Mouse (Mus musculus): Measurements from ENCODE around the gene Gm36210. TPM values are rescaled to one million over a fixed set of nuclear protein-coding genes. Genes with fewer than 3 reads are reported as not detected.
"Not testable (repeated sequence)": the region's sequence is repeated elsewhere in the genome, so short reads cannot be mapped to it uniquely, and the experiment has no call there.

The Gm36210 gene
- polyA plus RNA-seq, 1 experiment from 2014 or later, result 0.29 TPM

- Histone ChIP-seq H3K9me3 (ENCODE audit: control insufficient read depth, low read length) (no peaks in the 10 kb centered on the region), H3K27ac (ENCODE audit: low read depth, low read length) (no peak overlapping the region), H3K9ac (ENCODE audit: low read length) (no peak overlapping the region), H3K36me3 (ENCODE audit: control insufficient read depth, insufficient read depth, low read length) (no peaks in the 10 kb centered on the region), H3K4me2 (ENCODE audit: low read depth) (no peak overlapping the region), H3K4me1 (ENCODE audit: control insufficient read depth, insufficient read depth, low read length) (no peaks in the 10 kb centered on the region), H3K27me3 (ENCODE audit: control insufficient read depth, insufficient read depth, low read length) (no peaks in the 10 kb centered on the region), H3K4me3 (ENCODE audit: low read depth, low read length) (no peak overlapping the region)
- DNase-seq (ENCODE audit: low spot score), result no peak
- no peak for ATAC-seq (ENCODE audit: insufficient read depth, low FRiP score, low TSS enrichment)
- 89% methylated on average over 4 of the region's 4 CpGs for WGBS
These were observed 19.6 kb downstream of the Gm36210 start for GRCm38 (mm10) chr7:4886680-4887079.

- not testable (repeated sequence) for H3K4me2 ChIP-seq (ENCODE audit: low read depth); H3K9me3 ChIP-seq (ENCODE audit: control insufficient read depth, low read length); H3K36me3 ChIP-seq (ENCODE audit: control insufficient read depth, insufficient read depth, low read length); H3K27me3 ChIP-seq (ENCODE audit: control insufficient read depth, insufficient read depth, low read length); H3K4me3 ChIP-seq (ENCODE audit: low read depth, low read length); H3K27ac ChIP-seq (ENCODE audit: low read depth, low read length); H3K9ac ChIP-seq (ENCODE audit: low read length); ATAC-seq (ENCODE audit: insufficient read depth, low FRiP score, low TSS enrichment); H3K4me1 ChIP-seq (ENCODE audit: control insufficient read depth, insufficient read depth, low read length); DNase-seq (ENCODE audit: low spot score)
- 96% methylated on average over 1 of the region's 1 CpGs for WGBS
These were observed 27.3 kb downstream of the Gm36210 start for GRCm38 (mm10) chr7:4879036-4879435.

- no peaks in the 10 kb centered on the region for H3K36me3 ChIP-seq (ENCODE audit: control insufficient read depth, insufficient read depth, low read length)
- peaks cover 5% of the 10 kb centered on the region; the same call in 1 of the 2 replicates for H3K4me1 ChIP-seq (ENCODE audit: control insufficient read depth, insufficient read depth, low read length)
- DNase-seq (ENCODE audit: low spot score) (no peak), ATAC-seq (ENCODE audit: insufficient read depth, low FRiP score, low TSS enrichment) (no peak)
- no peak overlapping the region for H3K9ac ChIP-seq (ENCODE audit: low read length)
- H3K27me3 ChIP-seq (ENCODE audit: control insufficient read depth, insufficient read depth, low read length), result no peaks in the 10 kb centered on the region
- H3K9me3 ChIP-seq (ENCODE audit: control insufficient read depth, low read length), result no peaks in the 10 kb centered on the region
- H3K4me3 ChIP-seq (ENCODE audit: low read depth, low read length), result no peak overlapping the region
- no peak overlapping the region for H3K4me2 ChIP-seq (ENCODE audit: low read depth)
- H3K27ac ChIP-seq (ENCODE audit: low read depth, low read length), result no peak overlapping the region
These were observed 28.1 kb downstream of the Gm36210 start for GRCm38 (mm10) chr7:4878186-4878585.

- Histone ChIP-seq H3K9me3 (ENCODE audit: control insufficient read depth, low read length) (no peaks in the 10 kb centered on the region), H3K4me2 (ENCODE audit: low read depth) (peak overlapping the region; percentile 86), H3K4me3 (ENCODE audit: low read depth, low read length) (peak overlapping the region; percentile 44), H3K27ac (ENCODE audit: low read depth, low read length) (no peak overlapping the region), H3K4me1 (ENCODE audit: control insufficient read depth, insufficient read depth, low read length) (peaks cover 5% of the 10 kb centered on the region; the same call in 1 of the 2 replicates), H3K36me3 (ENCODE audit: control insufficient read depth, insufficient read depth, low read length) (no peaks in the 10 kb centered on the region), H3K9ac (ENCODE audit: low read length) (peak overlapping the region; percentile 55), H3K27me3 (ENCODE audit: control insufficient read depth, insufficient read depth, low read length) (no peaks in the 10 kb centered on the region)
- 8% methylated on average over 11 of the region's 11 CpGs for WGBS
- DNase-seq (ENCODE audit: low spot score) (no peak), ATAC-seq (ENCODE audit: insufficient read depth, low FRiP score, low TSS enrichment) (peak; percentile 17; the same call in 1 of the 2 replicates)
These were observed 29.1 kb downstream of the Gm36210 start for GRCm38 (mm10) chr7:4877226-4877625.

GRCm38 (mm10) chr7:4876753-4877221 lies 29.5 kb downstream of the Gm36210 start, which contains the start of gene Isoc2a:
Gene Isoc2a, plus strand, starts transcription at chr7:4877153.
- under 1% methylated on average over 22 of the region's 22 CpGs for WGBS
- no peaks in the 10 kb centered on the region for H3K27me3 ChIP-seq (ENCODE audit: control insufficient read depth, insufficient read depth, low read length)
- peak within 1 kb of the TSS; percentile 55 for H3K9ac ChIP-seq (ENCODE audit: low read length)
- H3K4me1 ChIP-seq (ENCODE audit: control insufficient read depth, insufficient read depth, low read length), result peaks cover 5% of the 10 kb centered on the region; the same call in 1 of the 2 replicates
- H3K27ac ChIP-seq (ENCODE audit: low read depth, low read length), result no peak within 1 kb of the TSS
- no peaks in the 10 kb centered on the region for H3K36me3 ChIP-seq (ENCODE audit: control insufficient read depth, insufficient read depth, low read length)
- peak within 1 kb of the TSS; percentile 86 for H3K4me2 ChIP-seq (ENCODE audit: low read depth)
- H3K4me3 ChIP-seq (ENCODE audit: low read depth, low read length), result peak within 1 kb of the TSS; percentile 44
- no peaks in the 10 kb centered on the region for H3K9me3 ChIP-seq (ENCODE audit: control insufficient read depth, low read length)
- DNase-seq (ENCODE audit: low spot score) (peak; percentile 94), ATAC-seq (ENCODE audit: insufficient read depth, low FRiP score, low TSS enrichment) (peak; percentile 100)

GRCm38 (mm10) chr7:4870133-4870532 lies 36.2 kb downstream of the Gm36210 start, which contains the start of gene Isoc2b:
Gene Isoc2b, minus strand, starts transcription at chr7:4870258.
- 57% methylated on average over 6 of the region's 6 CpGs for WGBS
- H3K9ac ChIP-seq (ENCODE audit: low read length), result no peak within 1 kb of the TSS
- no peaks in the 10 kb centered on the region for H3K4me1 ChIP-seq (ENCODE audit: control insufficient read depth, insufficient read depth, low read length)
- H3K27ac ChIP-seq (ENCODE audit: low read depth, low read length), result no peak within 1 kb of the TSS
- no peaks in the 10 kb centered on the region for H3K36me3 ChIP-seq (ENCODE audit: control insufficient read depth, insufficient read depth, low read length)
- no peak within 1 kb of the TSS for H3K4me3 ChIP-seq (ENCODE audit: low read depth, low read length)
- DNase-seq (ENCODE audit: low spot score), result no peak
- no peak within 1 kb of the TSS for H3K4me2 ChIP-seq (ENCODE audit: low read depth)
- no peaks in the 10 kb centered on the region for H3K27me3 ChIP-seq (ENCODE audit: control insufficient read depth, insufficient read depth, low read length)
- no peaks in the 10 kb centered on the region for H3K9me3 ChIP-seq (ENCODE audit: control insufficient read depth, low read length)
- no peak for ATAC-seq (ENCODE audit: insufficient read depth, low FRiP score, low TSS enrichment)

- ATAC-seq (ENCODE audit: insufficient read depth, low FRiP score, low TSS enrichment), result no peak
- no peaks in the 10 kb centered on the region for H3K27me3 ChIP-seq (ENCODE audit: control insufficient read depth, insufficient read depth, low read length)
- no peaks in the 10 kb centered on the region for H3K36me3 ChIP-seq (ENCODE audit: control insufficient read depth, insufficient read depth, low read length)
- H3K4me1 ChIP-seq (ENCODE audit: control insufficient read depth, insufficient read depth, low read length), result no peaks in the 10 kb centered on the region
- H3K4me2 ChIP-seq (ENCODE audit: low read depth), result peak overlapping the region; percentile 46
- whole genome bisulfite sequencing, result 55% methylated on average over 10 of the region's 10 CpGs
- H3K9me3 ChIP-seq (ENCODE audit: control insufficient read depth, low read length), result no peaks in the 10 kb centered on the region
- H3K4me3 ChIP-seq (ENCODE audit: low read depth, low read length), result peak overlapping the region; percentile 50
- peak overlapping the region; percentile 69 for H3K9ac ChIP-seq (ENCODE audit: low read length)
- H3K27ac ChIP-seq (ENCODE audit: low read depth, low read length), result peak overlapping the region; percentile 66; the same call in 1 of the 2 replicates
- no peak for DNase-seq (ENCODE audit: low spot score)
These were observed 39.6 kb downstream of the Gm36210 start for GRCm38 (mm10) chr7:4866631-4867180.

GRCm38 (mm10) chr7:4865579-4866493 lies 40.5 kb downstream of the Gm36210 start:
- Histone ChIP-seq H3K4me1 (ENCODE audit: control insufficient read depth, insufficient read depth, low read length) (no peaks in the 10 kb centered on the region), H3K9me3 (ENCODE audit: control insufficient read depth, low read length) (no peaks in the 10 kb centered on the region), H3K9ac (ENCODE audit: low read length) (peak overlapping the region; percentile 69), H3K36me3 (ENCODE audit: control insufficient read depth, insufficient read depth, low read length) (no peaks in the 10 kb centered on the region), H3K27me3 (ENCODE audit: control insufficient read depth, insufficient read depth, low read length) (no peaks in the 10 kb centered on the region), H3K27ac (ENCODE audit: low read depth, low read length) (peak overlapping the region; percentile 66; the same call in 1 of the 2 replicates), H3K4me3 (ENCODE audit: low read depth, low read length) (peak overlapping the region; percentile 50), H3K4me2 (ENCODE audit: low read depth) (peak overlapping the region; percentile 46)
- WGBS, result 6% methylated on average over 40 of the region's 40 CpGs
- DNase-seq (ENCODE audit: low spot score), result peak; percentile 96
- ATAC-seq (ENCODE audit: insufficient read depth, low FRiP score, low TSS enrichment), result peak; percentile 100
